Mouse (Mus musculus): Measurements from ENCODE around the gene Eef1b2. TPM values are rescaled to one million over a fixed set of nuclear protein-coding genes. Genes with fewer than 3 reads are reported as not detected.

Eef1b2 gene
- total RNA-seq (2012; rRNA removed) (1,842 and 1,999 TPM in 2 replicates), total RNA-seq (2014; rRNA removed) (1,302 and 1,454 TPM in 2 replicates), polyA plus RNA-seq (2012; ENCODE audit: insufficient read length, low read depth) (1,881 and 2,419 TPM in 2 replicates)

- Histone ChIP-seq H3K4me2 (ENCODE audit: insufficient read depth, low read depth, poor library complexity, severe bottlenecking) (peak within 1 kb of the TSS; percentile 96), H3K27ac (ENCODE audit: insufficient read depth, low read depth) (peak within 1 kb of the TSS; percentile 33; the same call in 1 of the 2 replicates), H3K27me3 (replicated peaks) (no peaks in the 10 kb centered on the region), H3K4me3 (replicated peaks in 1 of 3; ENCODE audit: low read depth in 2 of 3, low read length in 2 of 3, poor library complexity in 1 of 3) (peak within 1 kb of the TSS; percentile 87 to 91 (median 89)), H3K36me3 (replicated peaks in 1 of 2; ENCODE audit: control insufficient read depth in 1 of 2, insufficient read depth in 1 of 2, low read length in 1 of 2) (peaks cover 29 to 47% of the 10 kb centered on the region in 2 experiments), H3K9me3 (replicated peaks; ENCODE audit: low read length) (no peaks in the 10 kb centered on the region), H3K9ac (ENCODE audit: insufficient read depth, low read depth) (peak within 1 kb of the TSS; percentile 97), H3K4me1 (ENCODE audit: control insufficient read depth in 1 of 2, insufficient read depth in 2 of 2) (peaks cover 0 to 38% of the 10 kb centered on the region in 2 experiments; a peak in 2 of 4 replicates), H3K79me2 (replicated peaks; ENCODE audit: control insufficient read depth, extremely low read depth, insufficient read depth, poor library complexity, severe bottlenecking) (peaks cover 55% of the 10 kb centered on the region)
- peak; percentile 95 for DNase-seq (ENCODE audit: extremely low read depth)
- dilution Hi-C loops (cut with MboI; ENCODE audit: extremely low pct_ligation_motif_present, extremely low pct_unique_long_range_greater_than_20kb, low sequenced_read_pairs) (no loop called here), in situ Hi-C loops (cut with MboI; ENCODE audit: low pct_ligation_motif_present, low pct_unique_long_range_greater_than_20kb, low sequenced_read_pairs) (no loop called here)
- TF ChIP-seq PAX5 (IDR thresholded peaks at IDR 0.05; ENCODE audit: low read length) (no peak), E2F4 (IDR thresholded peaks at IDR 0.05; ENCODE audit: insufficient replicate concordance, low read depth, low read length) (no peak), RCOR1 (conservative IDR thresholded peaks at IDR 0.05; ENCODE audit: low read depth, low read length) (peak; percentile 79; the same call in 1 of the 2 replicates), MAFK (IDR thresholded peaks at IDR 0.05; ENCODE audit: insufficient replicate concordance, low read length) (no peak; the same call in 1 of the 2 replicates), JUND (conservative IDR thresholded peaks at IDR 0.05; ENCODE audit: low read depth, low read length) (no peak), ELF1 (IDR thresholded peaks at IDR 0.05; ENCODE audit: low read depth, low read length) (peak; percentile 86), CHD2 (IDR thresholded peaks at IDR 0.05; ENCODE audit: low read length) (peak; percentile 98), NRF1 (IDR thresholded peaks at IDR 0.05; ENCODE audit: low read depth, low read length) (peak; percentile 56), MXI1 (IDR thresholded peaks at IDR 0.05; ENCODE audit: low read depth, low read length) (peak; percentile 96), SIN3A (IDR thresholded peaks at IDR 0.05; ENCODE audit: low read length) (peak; percentile 81), MAZ (IDR thresholded peaks at IDR 0.05; ENCODE audit: low read depth, low read length) (peak; percentile 54; the same call in 1 of the 2 replicates), USF2 (conservative IDR thresholded peaks at IDR 0.05; ENCODE audit: low read depth, low read length) (peak; percentile 12; the same call in 1 of the 2 replicates), TCF12 (IDR thresholded peaks at IDR 0.05; ENCODE audit: low read depth, low read length) (peak; percentile 61), IRF4 (IDR thresholded peaks at IDR 0.05; ENCODE audit: low read depth, low read length) (peak; percentile 66), RAD21 (IDR thresholded peaks at IDR 0.05; ENCODE audit: low read depth, low read length) (no peak), POLR2AphosphoS2 (IDR thresholded peaks at IDR 0.05; ENCODE audit: low read depth, low read length) (peak; percentile 93), UBTF (IDR thresholded peaks at IDR 0.05; ENCODE audit: low read depth, low read length) (no peak), CTCF (conservative IDR thresholded peaks at IDR 0.05 in 1 of 2, IDR thresholded peaks at IDR 0.05 in 1 of 2; ENCODE audit: low read depth in 2 of 2, low read length in 2 of 2) (no peak), ZNF384 (IDR thresholded peaks at IDR 0.05; ENCODE audit: low read depth, low read length) (peak; percentile 84), HCFC1 (IDR thresholded peaks at IDR 0.05; ENCODE audit: low read depth, low read length) (peak; percentile 95), KAT2A (IDR thresholded peaks at IDR 0.05; ENCODE audit: insufficient replicate concordance, low read length) (peak; percentile 97), EP300 (IDR thresholded peaks at IDR 0.05; ENCODE audit: low read length) (no peak), GABPA (IDR thresholded peaks at IDR 0.05; ENCODE audit: insufficient replicate concordance, low read depth, low read length) (no peak; the same call in 1 of the 2 replicates), TBP (conservative IDR thresholded peaks at IDR 0.05; ENCODE audit: low read depth, low read length) (peak; percentile 97), MEF2A (IDR thresholded peaks at IDR 0.05; ENCODE audit: borderline replicate concordance, low read depth, low read length) (peak; percentile 39; the same call in 1 of the 2 replicates), MAX (IDR thresholded peaks at IDR 0.05; ENCODE audit: low read length) (peak; percentile 85), POLR2A (IDR thresholded peaks at IDR 0.05; ENCODE audit: low read depth, low read length) (peak; percentile 98), ZKSCAN1 (IDR thresholded peaks at IDR 0.05; ENCODE audit: borderline replicate concordance, low read depth, low read length) (no peak), BHLHE40 (IDR thresholded peaks at IDR 0.05; ENCODE audit: low read depth, low read length) (no peak), JUN (IDR thresholded peaks at IDR 0.05; ENCODE audit: insufficient read depth, low read depth, low read length) (no peak), ZC3H11A (IDR thresholded peaks at IDR 0.05; ENCODE audit: low read depth, low read length) (no peak), MYC (IDR thresholded peaks at IDR 0.05; ENCODE audit: low read depth, low read length) (peak; percentile 83), ETS1 (conservative IDR thresholded peaks at IDR 0.05; ENCODE audit: low read depth, low read length) (peak; percentile 21; the same call in 1 of the 2 replicates), ZMIZ1 (IDR thresholded peaks at IDR 0.05; ENCODE audit: low read depth, low read length) (peak; percentile 87), USF1 (IDR thresholded peaks at IDR 0.05; ENCODE audit: low read depth, low read length) (no peak), NELFE (IDR thresholded peaks at IDR 0.05; ENCODE audit: low read depth, low read length) (peak; percentile 98), SMC3 (IDR thresholded peaks at IDR 0.05; ENCODE audit: low read depth, low read length) (no peak)
These were observed at the start of gene Eef1b2, which contains the start of gene Ndufs1 for GRCm38 (mm10) chr1:63176604-63177421. TSS of gene Eef1b2 (plus strand) at chr1:63176825. TSS of gene Ndufs1 (minus strand) at chr1:63176833.

Measured in CH12.LX (cell line).